Mouse (Mus musculus): ENCODE data around the gene Tacr3. TPM values are rescaled to one million over a fixed set of nuclear protein-coding genes. Genes with fewer than 3 reads are reported as not detected.

Tacr3 gene
- polyA plus RNA-seq (2012; rRNA removed): 0.22 and 0.28 TPM in 2 replicates

DNA sequence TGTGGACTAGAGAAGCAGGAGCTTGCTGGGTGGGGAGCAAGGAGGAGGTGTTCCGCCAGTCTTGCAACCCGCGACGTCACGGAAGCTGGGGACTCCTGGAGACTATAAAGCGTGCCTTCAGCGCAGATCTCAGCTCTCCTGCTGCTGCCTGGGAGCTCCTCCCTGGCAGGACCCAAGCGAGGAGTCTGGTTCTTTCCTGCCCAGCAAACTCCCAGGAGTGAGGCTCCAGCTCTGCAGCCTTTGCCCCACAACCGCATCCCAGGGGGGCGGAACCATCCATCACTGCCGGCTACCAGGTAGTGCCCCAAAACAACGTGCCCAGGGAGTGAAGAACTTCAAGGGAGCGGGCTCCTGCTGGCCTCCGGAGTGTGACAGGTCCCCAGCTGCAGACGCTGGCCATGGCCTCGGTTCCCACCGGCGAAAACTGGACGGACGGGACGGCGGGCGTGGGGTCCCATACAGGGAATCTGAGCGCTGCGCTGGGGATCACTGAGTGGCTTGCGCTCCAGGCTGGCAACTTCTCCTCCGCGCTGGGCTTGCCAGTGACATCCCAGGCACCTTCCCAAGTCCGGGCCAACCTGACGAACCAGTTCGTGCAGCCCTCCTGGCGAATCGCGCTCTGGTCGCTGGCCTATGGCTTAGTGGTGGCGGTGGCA lies at the start of gene Tacr3:
Tacr3 (plus strand) TSS at position 133 of the 656 bp plus-strand sequence.
- no peak for DNase-seq (ENCODE audit: low spot score)

- no peak for DNase-seq (ENCODE audit: low spot score)
Measured at GRCm38 (mm10) chr3:134828492-134828874, 324 bp upstream of the Tacr3 start.

DNA sequence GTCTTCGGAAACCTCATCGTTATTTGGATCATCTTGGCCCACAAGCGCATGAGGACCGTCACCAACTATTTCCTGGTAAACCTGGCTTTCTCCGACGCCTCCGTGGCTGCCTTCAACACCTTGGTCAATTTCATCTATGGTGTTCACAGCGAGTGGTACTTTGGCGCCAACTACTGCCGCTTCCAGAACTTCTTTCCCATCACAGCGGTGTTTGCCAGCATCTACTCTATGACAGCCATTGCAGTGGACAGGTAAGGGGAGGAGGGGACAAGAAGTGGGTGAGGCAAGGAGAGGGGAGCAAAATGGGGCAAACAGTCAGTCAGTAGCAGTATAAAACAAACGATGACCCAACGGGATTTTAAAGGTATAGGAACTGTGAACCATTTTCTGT lies 719 bp downstream of the Tacr3 start:
- DNase-seq (ENCODE audit: low spot score): no peak

DNA sequence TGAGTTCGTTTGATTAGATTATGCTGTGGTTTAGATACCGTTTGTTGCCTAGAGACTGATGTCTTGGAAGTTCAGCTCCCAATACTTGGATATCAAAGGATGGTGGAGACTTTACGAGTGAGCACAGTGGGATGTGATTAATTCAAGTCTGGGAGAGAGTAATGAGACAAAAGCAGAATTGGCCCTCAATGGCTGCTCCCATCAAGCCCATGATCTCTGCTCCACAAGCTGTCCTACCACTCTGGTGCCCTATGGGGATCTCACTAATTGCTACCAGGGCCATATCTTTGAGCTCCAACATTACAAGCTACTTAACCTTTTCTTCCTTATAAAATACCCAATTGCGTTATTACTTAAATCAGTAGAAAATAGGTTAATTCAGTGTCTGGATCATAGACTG lies 22.5 kb downstream of the Tacr3 start:
- no peak for DNase-seq (ENCODE audit: low spot score)

- DNase-seq (ENCODE audit: low spot score): no peak
Measured at GRCm38 (mm10) chr3:134877701-134878100, 48.9 kb downstream of the Tacr3 start.

DNA sequence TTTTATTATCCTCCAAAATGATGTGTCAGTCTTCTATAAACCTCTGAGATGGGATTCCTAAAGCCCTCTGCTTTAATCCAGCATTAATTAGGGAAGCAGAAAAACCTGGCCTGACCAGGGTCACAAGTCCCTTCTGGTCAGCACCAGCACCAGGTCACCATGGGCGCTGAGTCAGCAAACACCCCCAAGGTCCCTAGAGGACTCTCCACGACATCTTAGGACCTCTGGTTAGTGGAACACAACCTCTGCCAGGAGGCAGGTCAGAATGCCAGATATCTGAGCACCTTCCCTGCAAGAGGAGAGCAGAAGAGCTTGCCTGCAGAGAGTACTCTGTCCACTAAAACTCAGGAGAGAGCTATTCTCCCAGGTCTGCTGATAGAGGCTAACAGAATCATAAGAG lies 67.0 kb downstream of the Tacr3 start:
- no peak for DNase-seq (ENCODE audit: low spot score)

- no peak for DNase-seq (ENCODE audit: low spot score)
Measured at GRCm38 (mm10) chr3:134908890-134909289, 80.1 kb downstream of the Tacr3 start.

GRCm38 (mm10) chr3:134934703-134935102 lies 105.9 kb downstream of the Tacr3 start:
- no peak for DNase-seq (ENCODE audit: low spot score)

GRCm38 (mm10) chr3:134935461-134935860 lies 106.7 kb downstream of the Tacr3 start:
- DNase-seq (ENCODE audit: low spot score): no peak

GRCm38 (mm10) chr3:134963461-134963860 lies 134.7 kb downstream of the Tacr3 start:
- DNase-seq (ENCODE audit: low spot score): no peak

- no peak for DNase-seq (ENCODE audit: low spot score)
Measured at GRCm38 (mm10) chr3:134978902-134979301, 150.1 kb downstream of the Tacr3 start.

GRCm38 (mm10) chr3:134980140-134980539 lies 151.3 kb downstream of the Tacr3 start:
- DNase-seq (ENCODE audit: low spot score): no peak
